ENCODE assay signal across 8 mouse cellular contexts in the genomic region with DNA sequence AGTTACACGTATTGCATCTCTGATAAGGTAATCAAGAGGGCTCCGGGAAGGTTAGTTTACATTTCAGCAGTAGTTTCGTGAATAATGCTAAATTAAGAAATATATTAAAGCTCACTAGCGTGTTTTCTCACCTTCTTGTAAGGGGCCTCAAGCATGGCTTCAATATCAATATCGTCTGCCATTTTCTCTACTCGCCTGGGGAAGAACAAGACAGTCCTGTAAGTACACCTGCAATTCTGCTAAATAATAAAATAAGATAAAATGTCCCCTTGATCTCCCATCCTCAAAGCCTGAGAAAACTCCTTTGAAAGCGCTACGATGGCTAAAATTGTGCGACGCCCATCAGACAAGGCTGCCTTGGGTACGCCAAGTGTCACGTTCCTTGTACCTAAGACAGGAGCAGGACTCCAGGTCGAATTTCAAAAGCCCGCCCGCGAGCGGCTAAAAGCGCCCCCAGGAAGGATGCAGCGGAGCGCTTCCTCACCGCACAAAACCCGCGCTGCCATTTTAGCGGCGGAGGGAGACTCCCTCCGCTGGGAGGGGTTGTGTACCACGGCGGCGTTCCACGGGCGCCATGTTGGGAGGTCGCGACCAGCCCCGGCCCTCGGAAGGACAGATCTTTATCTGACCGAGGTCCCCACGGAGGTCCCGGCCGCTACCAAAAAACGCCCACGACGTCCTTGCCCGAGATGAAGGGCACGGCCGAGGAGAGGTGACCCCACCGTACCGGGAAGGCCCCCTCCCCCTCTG. TPM values are rescaled to one million over a fixed set of nuclear protein-coding genes. Genes with fewer than 3 reads are reported as not detected.
DNase-seq lines count a peak whose midpoint lies in the region; ATAC-seq and TF ChIP-seq lines count a peak whose summit lies in the region.

No protein-coding gene starts in this region.

- H3K9ac ChIP-seq in forebrain, embryonic 11.5 days (ENCODE audit: low read length): peak overlapping the region; percentile 100
- peak overlapping the region; percentile 98 for H3K9ac ChIP-seq in heart, embryonic 16.5 days (ENCODE audit: low read length)
- peak overlapping the region; percentile 100 for H3K9ac ChIP-seq in neural tube, embryonic 15.5 days (replicated peaks)

- peaks cover 5% of the 10 kb centered on the region; the same call in 1 of the 2 replicates for H3K36me3 ChIP-seq in forebrain, embryonic 11.5 days (ENCODE audit: control insufficient read depth, insufficient read depth, low read length)
- H3K36me3 ChIP-seq in heart, embryonic 16.5 days (ENCODE audit: control insufficient read depth, insufficient read depth): peaks cover 12% of the 10 kb centered on the region
- peaks cover 16% of the 10 kb centered on the region for H3K36me3 ChIP-seq in neural tube, embryonic 15.5 days

- 2% methylated on average over 46 of the region's 47 CpGs for WGBS in forebrain, embryonic 11.5 days
- WGBS in heart, embryonic 16.5 days: under 1% methylated on average over 47 of the region's 47 CpGs
- under 1% methylated on average over 47 of the region's 47 CpGs for WGBS in lung, adult 2 months
- 2% methylated on average over 47 of the region's 47 CpGs for WGBS in neural tube, embryonic 15.5 days

- TF ChIP-seq CTCF in lung, adult 2 months (IDR thresholded peaks at IDR 0.05; ENCODE audit: insufficient read depth, low read length): no peak

- peak overlapping the region; percentile 100 for H3K27ac ChIP-seq in brown adipose tissue, adult 24 weeks (replicated peaks; ENCODE audit: low read depth, low read length)
- H3K27ac ChIP-seq in forebrain, embryonic 11.5 days (ENCODE audit: low read depth, low read length): peak overlapping the region; percentile 92
- H3K27ac ChIP-seq in heart, embryonic 16.5 days (ENCODE audit: low read length): peak overlapping the region; percentile 92
- H3K27ac ChIP-seq in neural tube, embryonic 15.5 days (replicated peaks): peak overlapping the region; percentile 98

- ATAC-seq in forebrain, embryonic 11.5 days (replicated peaks; ENCODE audit: low FRiP score): peak; percentile 57
- ATAC-seq in heart, embryonic 16.5 days (replicated peaks; ENCODE audit: extremely low read depth, insufficient read depth, low FRiP score): peak; percentile 57
- ATAC-seq in neural tube, embryonic 15.5 days (ENCODE audit: low FRiP score): peak; percentile 53

- H3K4me3 ChIP-seq in brown adipose tissue, adult 24 weeks (ENCODE audit: insufficient read depth, low read depth, low read length): peak overlapping the region; percentile 100
- H3K4me3 ChIP-seq in forebrain, embryonic 11.5 days (ENCODE audit: low read depth, low read length): peak overlapping the region; percentile 100
- peak overlapping the region; percentile 85 for H3K4me3 ChIP-seq in heart, embryonic 16.5 days (ENCODE audit: low read length)
- H3K4me3 ChIP-seq in lung, adult 2 months (replicated peaks; ENCODE audit: extremely low read depth, low read depth, low read length): peak overlapping the region; percentile 98
- peak overlapping the region; percentile 96 for H3K4me3 ChIP-seq in neural tube, embryonic 15.5 days (replicated peaks)

- peaks cover 9% of the 10 kb centered on the region; the same call in 1 of the 2 replicates for H3K4me1 ChIP-seq in brown adipose tissue, adult 24 weeks (ENCODE audit: control insufficient read depth, insufficient read depth, insufficient read length, low read length)
- H3K4me1 ChIP-seq in forebrain, embryonic 11.5 days (replicated peaks; ENCODE audit: control insufficient read depth, insufficient read depth, low read length): 0 out of 2 replicates have a peak, but pooled peaks cover 11% of the 10 kb centered on the region
- H3K4me1 ChIP-seq in heart, embryonic 16.5 days (ENCODE audit: control insufficient read depth, insufficient read depth, low read length): peaks cover 24% of the 10 kb centered on the region
- H3K4me1 ChIP-seq in lung, adult 2 months (ENCODE audit: control insufficient read depth, insufficient read depth, low read length): peaks cover 17% of the 10 kb centered on the region
- H3K4me1 ChIP-seq in neural tube, embryonic 15.5 days: peaks cover 31% of the 10 kb centered on the region

- TF ChIP-seq POLR2A in lung, adult 2 months (IDR thresholded peaks at IDR 0.05; ENCODE audit: borderline replicate concordance, extremely low read depth, low read depth, low read length): peak; percentile 67; the same call in 1 of the 2 replicates

- no peaks in the 10 kb centered on the region for H3K9me3 ChIP-seq in forebrain, embryonic 11.5 days (ENCODE audit: control insufficient read depth, low read length)
- no peaks in the 10 kb centered on the region for H3K9me3 ChIP-seq in heart, embryonic 16.5 days (replicated peaks; ENCODE audit: control insufficient read depth, low read length)
- H3K9me3 ChIP-seq in neural tube, embryonic 15.5 days (replicated peaks): no peaks in the 10 kb centered on the region

- H3K27me3 ChIP-seq in forebrain, embryonic 11.5 days (ENCODE audit: control insufficient read depth, insufficient read depth, low read length): no peaks in the 10 kb centered on the region
- H3K27me3 ChIP-seq in heart, embryonic 16.5 days (ENCODE audit: control insufficient read depth, insufficient read depth, low read length): no peaks in the 10 kb centered on the region
- H3K27me3 ChIP-seq in neural tube, embryonic 15.5 days (replicated peaks): no peaks in the 10 kb centered on the region

- DNase-seq in CD8-positive naive resting alpha-beta T cell, adult 2 months (ENCODE audit: low read depth in 2 of 2, low spot score in 2 of 2): peak; percentile 85 to 86
- DNase-seq in forebrain, embryonic 11.5 days (ENCODE audit: low spot score): peak; percentile 89
- peak; percentile 78 to 87 for DNase-seq in kidney, postnatal 36 days
- peak; percentile 80 for DNase-seq in lung, adult 2 months
- peak; percentile 83 for DNase-seq in testis, postnatal 14 days (ENCODE audit: low spot score)

- H3K4me2 ChIP-seq in forebrain, embryonic 11.5 days (ENCODE audit: low read depth, low read length, severe bottlenecking): peak overlapping the region; percentile 77
- peak overlapping the region; percentile 73 for H3K4me2 ChIP-seq in heart, embryonic 16.5 days (ENCODE audit: low read depth, low read length)
- peak overlapping the region; percentile 57 for H3K4me2 ChIP-seq in neural tube, embryonic 15.5 days

RNA-seq across cellular contexts. Expression of gene Rbm39, which starts 0.8 kb away (rescaled TPM):
- polyA plus RNA-seq in brown adipose tissue, adult 24 weeks (2012; ENCODE audit: insufficient read depth, insufficient read length, missing spikeins): 113 and 143 TPM in 2 replicates
- 630 and 681 TPM in 2 replicates for polyA plus RNA-seq in forebrain, embryonic 11.5 days (2014; fragmentation: Nextera tagmentation; extraction: Ambion mirVana)
- 355 and 375 TPM in 2 replicates for polyA plus RNA-seq in heart, embryonic 16.5 days (2015; fragmentation: Nextera tagmentation; extraction: Ambion mirVana)
- polyA plus RNA-seq in lung, adult 2 months (2012; rRNA removed): 65.2 and 81.0 TPM in 2 replicates
- 420 and 462 TPM in 2 replicates for polyA plus RNA-seq in neural tube, embryonic 15.5 days (2015; fragmentation: Nextera tagmentation; extraction: Ambion mirVana)

RNA-seq across cellular contexts. Expression of gene Phf20, which starts 17.0 kb away (rescaled TPM):
- 9.1 and 17.5 TPM in 2 replicates for polyA plus RNA-seq in brown adipose tissue, adult 24 weeks (2012; ENCODE audit: insufficient read depth, insufficient read length, missing spikeins)
- polyA plus RNA-seq in forebrain, embryonic 11.5 days (2014; fragmentation: Nextera tagmentation; extraction: Ambion mirVana): 87.7 and 92.9 TPM in 2 replicates
- polyA plus RNA-seq in heart, embryonic 16.5 days (2015; fragmentation: Nextera tagmentation; extraction: Ambion mirVana): 43.0 and 46.5 TPM in 2 replicates
- 15.8 and 19.9 TPM in 2 replicates for polyA plus RNA-seq in lung, adult 2 months (2012; rRNA removed)
- polyA plus RNA-seq in neural tube, embryonic 15.5 days (2015; fragmentation: Nextera tagmentation; extraction: Ambion mirVana): 122 and 130 TPM in 2 replicates

RNA-seq across cellular contexts. Expression of gene Nfs1, which starts 35.2 kb away (rescaled TPM):
- 107 and 161 TPM in 2 replicates for polyA plus RNA-seq in brown adipose tissue, adult 24 weeks (2012; ENCODE audit: insufficient read depth, insufficient read length, missing spikeins)
- polyA plus RNA-seq in forebrain, embryonic 11.5 days (2014; fragmentation: Nextera tagmentation; extraction: Ambion mirVana): 37.2 and 38.3 TPM in 2 replicates
- polyA plus RNA-seq in heart, embryonic 16.5 days (2015; fragmentation: Nextera tagmentation; extraction: Ambion mirVana): 70.3 and 75.0 TPM in 2 replicates
- polyA plus RNA-seq in lung, adult 2 months (2012; rRNA removed): 40.6 and 42.8 TPM in 2 replicates
- polyA plus RNA-seq in neural tube, embryonic 15.5 days (2015; fragmentation: Nextera tagmentation; extraction: Ambion mirVana): 29.6 and 40.3 TPM in 2 replicates

RNA-seq across cellular contexts. Expression of gene Romo1, which starts 35.4 kb away (rescaled TPM):
- polyA plus RNA-seq in brown adipose tissue, adult 24 weeks (2012; ENCODE audit: insufficient read depth, insufficient read length, missing spikeins): 723 and 898 TPM in 2 replicates
- polyA plus RNA-seq in forebrain, embryonic 11.5 days (2014; fragmentation: Nextera tagmentation; extraction: Ambion mirVana): 345 and 347 TPM in 2 replicates
- 338 and 361 TPM in 2 replicates for polyA plus RNA-seq in heart, embryonic 16.5 days (2015; fragmentation: Nextera tagmentation; extraction: Ambion mirVana)
- polyA plus RNA-seq in lung, adult 2 months (2012; rRNA removed): 203 and 218 TPM in 2 replicates
- polyA plus RNA-seq in neural tube, embryonic 15.5 days (2015; fragmentation: Nextera tagmentation; extraction: Ambion mirVana): 444 and 463 TPM in 2 replicates

RNA-seq across cellular contexts. Expression of gene Gm28036, which starts 52.3 kb away (rescaled TPM):
- polyA plus RNA-seq in brown adipose tissue, adult 24 weeks (2012; ENCODE audit: insufficient read depth, insufficient read length, missing spikeins): 2.9 and 4.3 TPM in 2 replicates
- 18.8 and 20.8 TPM in 2 replicates for polyA plus RNA-seq in forebrain, embryonic 11.5 days (2014; fragmentation: Nextera tagmentation; extraction: Ambion mirVana)
- 10.8 and 14.1 TPM in 2 replicates for polyA plus RNA-seq in heart, embryonic 16.5 days (2015; fragmentation: Nextera tagmentation; extraction: Ambion mirVana)
- 5.1 and 6.5 TPM in 2 replicates for polyA plus RNA-seq in lung, adult 2 months (2012; rRNA removed)
- 11.0 and 12.1 TPM in 2 replicates for polyA plus RNA-seq in neural tube, embryonic 15.5 days (2015; fragmentation: Nextera tagmentation; extraction: Ambion mirVana)

Comparison
In these comparisons a context has a peak if more than half of its experiments do, and no peak if none do; other contexts are left out.
1. Peak in every context shown above with its lines: DNase-seq, ATAC-seq, H3K4me3 ChIP-seq and H3K27ac ChIP-seq.